19 mouse cellular contexts compared by ENCODE assay signal in the genomic region with DNA sequence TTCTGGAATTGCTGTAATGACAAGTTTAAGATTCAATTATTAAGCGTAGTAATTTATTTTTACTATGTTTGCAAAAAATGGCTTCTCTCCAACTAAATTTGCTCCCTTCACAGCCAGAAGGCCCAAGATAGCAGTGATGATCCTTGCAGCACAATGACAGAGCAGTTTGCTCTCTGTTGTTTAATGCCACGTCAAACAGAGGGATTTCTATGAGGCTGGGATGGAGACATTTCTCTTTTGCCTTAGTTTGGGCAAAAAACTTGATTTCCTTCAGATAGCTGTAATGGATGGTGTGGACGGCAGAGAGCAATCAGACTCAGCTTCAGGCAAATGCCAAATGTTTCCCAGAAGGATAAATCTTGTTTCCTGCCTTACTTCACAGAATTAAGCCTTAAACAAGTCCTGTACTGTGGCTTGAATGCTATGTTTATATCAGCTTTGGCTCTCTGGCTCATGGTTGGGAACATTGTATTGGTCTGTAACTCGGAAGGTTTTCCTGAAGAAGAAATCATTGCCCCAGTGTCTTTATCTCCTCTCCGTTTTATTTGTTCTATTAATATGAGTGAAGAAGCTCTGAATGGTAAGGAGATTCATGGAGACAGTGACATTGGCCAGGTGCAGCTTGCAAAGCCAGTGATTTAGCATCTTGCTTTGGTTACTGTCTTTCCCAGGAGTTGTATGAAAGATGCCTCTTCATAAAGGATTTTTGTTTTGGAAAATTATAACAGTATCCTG.
DNase-seq lines count a peak whose midpoint lies in the region; ATAC-seq and TF ChIP-seq lines count a peak whose summit lies in the region.
"Had no signal": no experiment of that assay in that cellular context is flagged by ENCODE, and none has a peak within 500 bp of the region (broad histone marks: within the 10 kb centered on the region; RNA-seq: fewer than 3 reads in every experiment).

No protein-coding gene starts in this region.

- no peaks in the 10 kb centered on the region for H3K4me1 ChIP-seq in kidney, postnatal 0 days (replicated peaks; ENCODE audit: insufficient read depth, low read length)
- no peaks in the 10 kb centered on the region for H3K4me1 ChIP-seq in kidney, adult 2 months (ENCODE audit: control insufficient read depth, insufficient read depth, low read length)
- peaks cover 6% of the 10 kb centered on the region for H3K4me1 ChIP-seq in embryonic fibroblast, embryonic 13.5 days (ENCODE audit: control insufficient read depth, insufficient read depth, low read length)
- H3K4me1 ChIP-seq: hindbrain, embryonic 15.5 days; liver, embryonic 12.5 days; midbrain, embryonic 12.5 days; neural tube, embryonic 15.5 days had no signal

- no peak for ATAC-seq in kidney, postnatal 0 days (replicated peaks; ENCODE audit: low FRiP score, low read depth)
- ATAC-seq: forebrain, postnatal 0 days; liver, embryonic 12.5 days had no signal

- no peak for TF ChIP-seq CTCF in gastrocnemius, adult 2 months (IDR thresholded peaks at IDR 0.05)
- TF ChIP-seq CTCF in kidney, postnatal 0 days (IDR thresholded peaks at IDR 0.05; ENCODE audit: low read depth) = no peak
- TF ChIP-seq CTCF in kidney, adult 2 months (conservative IDR thresholded peaks at IDR 0.05; ENCODE audit: insufficient read depth, insufficient read length, low read depth, low read length) = no peak
- TF ChIP-seq CTCF in embryonic fibroblast, embryonic 13.5 days (IDR thresholded peaks at IDR 0.05; ENCODE audit: borderline replicate concordance, insufficient read depth, low read length) = no peak

- H3K27me3 ChIP-seq in kidney, postnatal 0 days (ENCODE audit: insufficient read depth, low read length) = no peaks in the 10 kb centered on the region
- H3K27me3 ChIP-seq in kidney, adult 2 months (replicated peaks; ENCODE audit: control insufficient read depth, insufficient read depth, low read length) = no peaks in the 10 kb centered on the region
- H3K27me3 ChIP-seq in myocyte (ENCODE audit: control insufficient read depth, insufficient read depth, insufficient read length) = no peaks in the 10 kb centered on the region
- H3K27me3 ChIP-seq: CH12.LX; hindbrain, embryonic 15.5 days; liver, embryonic 12.5 days; midbrain, embryonic 12.5 days; neural tube, embryonic 15.5 days had no signal

- peak overlapping the region; percentile 63 for H3K27ac ChIP-seq in gastrocnemius, adult 2 months
- peak overlapping the region; percentile 31; the same call in 1 of the 2 replicates for H3K27ac ChIP-seq in kidney, postnatal 0 days
- no peak overlapping the region for H3K27ac ChIP-seq in kidney, adult 2 months (ENCODE audit: insufficient read depth, low read depth, low read length)
- peak overlapping the region; percentile 42; the same call in 1 of the 2 replicates for H3K27ac ChIP-seq in embryonic fibroblast, embryonic 13.5 days (ENCODE audit: insufficient read depth, low read length)
- H3K27ac ChIP-seq: heart, adult 2 months; hindbrain, embryonic 15.5 days; liver, embryonic 12.5 days; macrophage; midbrain, embryonic 12.5 days; neural tube, embryonic 15.5 days had no signal

- no peaks in the 10 kb centered on the region for H3K9me3 ChIP-seq in kidney, postnatal 0 days (replicated peaks; ENCODE audit: low read length)
- H3K9me3 ChIP-seq: hindbrain, embryonic 15.5 days; liver, embryonic 12.5 days; midbrain, embryonic 12.5 days; neural tube, embryonic 15.5 days had no signal

- no peaks in the 10 kb centered on the region for H3K79me2 ChIP-seq in myocyte (ENCODE audit: control insufficient read depth, insufficient read depth)

- no peak for DNase-seq in gastrocnemius, adult 2 months
- DNase-seq in gastrocnemius, postnatal 4 days (ENCODE audit: low spot score in 2 of 2) = no peak
- DNase-seq in kidney, postnatal 0 days (ENCODE audit: low spot score) = peak; percentile 53
- no peak for DNase-seq in kidney, adult 2 months
- no peak for DNase-seq in c-Kit-positive CD71-positive TER-119-positive erythroid progenitor cells, embryonic 14.5 days (ENCODE audit: low spot score)
- no peak for DNase-seq in layer of hippocampus, adult 9-11 months
- DNase-seq: cerebellum, postnatal 10 days; forebrain, postnatal 0 days; heart, adult 2 months; heart, postnatal 14 days; right cerebral cortex, postnatal 4 days had no signal

- no peak overlapping the region for H3ac ChIP-seq in myocyte (ENCODE audit: control insufficient read depth, insufficient read length)

- 57% methylated on average over 5 of the region's 5 CpGs for WGBS in kidney, postnatal 0 days
- WGBS in kidney, adult 2 months = 67% methylated on average over 5 of the region's 5 CpGs

- 0 out of 2 replicates have a peak overlapping the region, but pooled peaks have one; percentile 13 for H3K4me2 ChIP-seq in kidney, postnatal 0 days (ENCODE audit: low read length)
- H3K4me2 ChIP-seq in myocyte (ENCODE audit: low read depth) = peak overlapping the region; percentile 49
- H3K4me2 ChIP-seq: hindbrain, embryonic 15.5 days; liver, embryonic 12.5 days; midbrain, embryonic 12.5 days; neural tube, embryonic 15.5 days had no signal

- intact Hi-C loops in gastrocnemius, adult 2 months (cut with DNase I) = no loop called here

- no peaks in the 10 kb centered on the region for H3K36me3 ChIP-seq in kidney, postnatal 0 days (ENCODE audit: insufficient read depth, low read length)
- no peaks in the 10 kb centered on the region for H3K36me3 ChIP-seq in kidney, adult 2 months (ENCODE audit: control insufficient read depth, insufficient read depth, low read length)
- H3K36me3 ChIP-seq in myocyte (ENCODE audit: control insufficient read depth, insufficient read depth) = no peaks in the 10 kb centered on the region
- H3K36me3 ChIP-seq: hindbrain, embryonic 15.5 days; liver, embryonic 12.5 days; midbrain, embryonic 12.5 days; neural tube, embryonic 15.5 days had no signal

- no peak for TF ChIP-seq POLR2A in kidney, adult 2 months (IDR thresholded peaks at IDR 0.05; ENCODE audit: low read depth, low read length)
- TF ChIP-seq POLR2A in embryonic fibroblast, embryonic 13.5 days (IDR thresholded peaks at IDR 0.05; ENCODE audit: low read depth, low read length) = no peak
- no peak for TF ChIP-seq POLR2A in myocyte (IDR thresholded peaks at IDR 0.05; ENCODE audit: insufficient read length, low read depth)

- H3K9ac ChIP-seq in kidney, postnatal 0 days (ENCODE audit: low read depth, low read length) = no peak overlapping the region
- H3K9ac ChIP-seq: forebrain, postnatal 0 days; hindbrain, embryonic 15.5 days; liver, embryonic 12.5 days; midbrain, embryonic 12.5 days; neural tube, embryonic 15.5 days had no signal

- no peak overlapping the region for H3K4me3 ChIP-seq in gastrocnemius, adult 2 months
- H3K4me3 ChIP-seq in kidney, postnatal 0 days (replicated peaks; ENCODE audit: low read depth, low read length) = no peak overlapping the region
- no peak overlapping the region for H3K4me3 ChIP-seq in kidney, adult 2 months (ENCODE audit: insufficient read depth, low read depth, low read length)
- no peak overlapping the region for H3K4me3 ChIP-seq in embryonic fibroblast, embryonic 13.5 days (ENCODE audit: insufficient read depth, low read length)
- H3K4me3 ChIP-seq in myocyte = no peak overlapping the region
- H3K4me3 ChIP-seq: heart, adult 2 months; hindbrain, embryonic 15.5 days; liver, embryonic 12.5 days; midbrain, embryonic 12.5 days; neural tube, embryonic 15.5 days had no signal

TF ChIP-seq in myocyte, 11 proteins besides CTCF, POLR2A, EP300 and RAD21:
- TF ChIP-seq MYOD1 (IDR thresholded peaks at IDR 0.05; ENCODE audit: control insufficient read depth in 1 of 3, insufficient read length in 2 of 3, low read depth in 2 of 3) (no peak), E2F4 (IDR thresholded peaks at IDR 0.05; ENCODE audit: insufficient read depth) (no peak), MYOG (IDR thresholded peaks at IDR 0.05; ENCODE audit: control insufficient read depth in 1 of 3, insufficient read depth in 1 of 3, insufficient read length in 2 of 3, low read depth in 2 of 3) (no peak), TCF3 (IDR thresholded peaks at IDR 0.05; ENCODE audit: insufficient read length, low read depth) (no peak), CEBPB (IDR thresholded peaks at IDR 0.05; ENCODE audit: insufficient read depth, poor library complexity, severe bottlenecking) (no peak)
